Mouse (Mus musculus) brain, embryonic 14.5 days (tissue): Measurements from ENCODE around the gene Cd2ap.

ENCODE experiments used
- CTCF ChIP-seq: fragments of 200-500 bp; IDR thresholded peaks from 2 replicates; pipeline ENCODE4 v1.5.1; 2012; ENCODE audit warnings: inconsistent platforms, mild to moderate bottlenecking, moderate library complexity, borderline replicate concordance; ENCODE audit not compliant: insufficient read depth, insufficient read length; ENCODE audit errors: extremely low read depth
- POLR2A ChIP-seq: fragments of 200-500 bp; IDR thresholded peaks from 2 replicates; pipeline ENCODE4 v1.6.1; 2012; ENCODE audit warnings: mild to moderate bottlenecking, inconsistent platforms, borderline replicate concordance; ENCODE audit not compliant: poor library complexity, insufficient read depth, insufficient read length, severe bottlenecking; ENCODE audit errors: extremely low read depth

GRCm38 (mm10) chr17:42782156-42782757 is 94.2 kb downstream of the Cd2ap start:
- peak; percentile 79; the same call in 1 of the 2 replicates for TF ChIP-seq CTCF
- TF ChIP-seq POLR2A, result no peak
